Mouse (Mus musculus): ENCODE data around the gene Hypk. TPM values are rescaled to one million over a fixed set of nuclear protein-coding genes. Genes with fewer than 3 reads are reported as not detected.

The Hypk gene
- polyA plus RNA-seq, 1 experiment from 2014 or later: 97.4 TPM

GRCm38 (mm10) chr2:121425890-121426289 is 27.2 kb upstream of the Hypk start:
- Histone ChIP-seq H3K4me3 (no peak overlapping the region), H3K4me1 (replicated peaks) (no peaks in the 10 kb centered on the region), H3K36me3 (peaks cover 85% of the 10 kb centered on the region), H3K27me3 (replicated peaks) (no peaks in the 10 kb centered on the region), H3K4me2 (no peak overlapping the region), H3K9ac (no peak overlapping the region), H3K9me3 (replicated peaks) (no peaks in the 10 kb centered on the region), H3K27ac (ENCODE audit: poor library complexity, severe bottlenecking) (no peak overlapping the region)
- WGBS: 87% methylated on average over 2 of the region's 2 CpGs
- no peak for ATAC-seq (ENCODE audit: insufficient number of reproducible peaks, low FRiP score)

- Histone ChIP-seq H3K9ac (no peak overlapping the region), H3K27me3 (replicated peaks) (no peaks in the 10 kb centered on the region), H3K4me2 (no peak overlapping the region), H3K4me3 (no peak overlapping the region), H3K9me3 (replicated peaks) (no peaks in the 10 kb centered on the region), H3K4me1 (replicated peaks) (no peaks in the 10 kb centered on the region), H3K27ac (ENCODE audit: poor library complexity, severe bottlenecking) (no peak overlapping the region), H3K36me3 (peaks cover 93% of the 10 kb centered on the region)
- 98% methylated on average over 1 of the region's 1 CpGs for WGBS
- no peak for ATAC-seq (ENCODE audit: insufficient number of reproducible peaks, low FRiP score)
These were observed 18.2 kb upstream of the Hypk start for GRCm38 (mm10) chr2:121434854-121435253.

- H3K9me3 ChIP-seq (replicated peaks): no peaks in the 10 kb centered on the region
- peaks cover 12% of the 10 kb centered on the region; the same call in 1 of the 2 replicates for H3K27me3 ChIP-seq (replicated peaks)
- peaks cover 50% of the 10 kb centered on the region for H3K36me3 ChIP-seq
- H3K4me2 ChIP-seq: no peak overlapping the region
- H3K4me3 ChIP-seq: no peak overlapping the region
- no peak for ATAC-seq (ENCODE audit: insufficient number of reproducible peaks, low FRiP score)
- no peak overlapping the region for H3K9ac ChIP-seq
- H3K27ac ChIP-seq (ENCODE audit: poor library complexity, severe bottlenecking): no peak overlapping the region
- WGBS: 60% methylated on average over 4 of the region's 4 CpGs
- H3K4me1 ChIP-seq (replicated peaks): peaks cover 19% of the 10 kb centered on the region
These were observed 13.3 kb upstream of the Hypk start for GRCm38 (mm10) chr2:121439746-121440145.

GRCm38 (mm10) chr2:121440834-121441605 is 12.1 kb upstream of the Hypk start:
- Histone ChIP-seq H3K9ac (no peak overlapping the region), H3K9me3 (replicated peaks) (no peaks in the 10 kb centered on the region), H3K4me3 (no peak overlapping the region), H3K4me1 (replicated peaks) (peaks cover 19% of the 10 kb centered on the region), H3K27ac (ENCODE audit: poor library complexity, severe bottlenecking) (no peak overlapping the region), H3K4me2 (no peak overlapping the region), H3K36me3 (peaks cover 38% of the 10 kb centered on the region), H3K27me3 (replicated peaks) (peaks cover 12% of the 10 kb centered on the region; the same call in 1 of the 2 replicates)
- 44% methylated on average over 5 of the region's 5 CpGs for WGBS
- ATAC-seq (ENCODE audit: insufficient number of reproducible peaks, low FRiP score): no peak

GRCm38 (mm10) chr2:121441800-121442199 is 11.3 kb upstream of the Hypk start:
- Histone ChIP-seq H3K4me1 (replicated peaks) (peaks cover 19% of the 10 kb centered on the region), H3K4me3 (peak overlapping the region; percentile 59), H3K27me3 (replicated peaks) (peaks cover 12% of the 10 kb centered on the region; the same call in 1 of the 2 replicates), H3K36me3 (peaks cover 32% of the 10 kb centered on the region), H3K9ac (peak overlapping the region; percentile 63), H3K27ac (ENCODE audit: poor library complexity, severe bottlenecking) (no peak overlapping the region), H3K4me2 (peak overlapping the region; percentile 97), H3K9me3 (replicated peaks) (no peaks in the 10 kb centered on the region)
- WGBS: 7% methylated on average over 11 of the region's 11 CpGs
- no peak for ATAC-seq (ENCODE audit: insufficient number of reproducible peaks, low FRiP score)

GRCm38 (mm10) chr2:121442259-121443067 is 10.6 kb upstream of the Hypk start:
- Histone ChIP-seq H3K9me3 (replicated peaks) (no peaks in the 10 kb centered on the region), H3K27me3 (replicated peaks) (peaks cover 12% of the 10 kb centered on the region; the same call in 1 of the 2 replicates), H3K9ac (peak overlapping the region; percentile 63), H3K27ac (ENCODE audit: poor library complexity, severe bottlenecking) (no peak overlapping the region), H3K4me3 (peak overlapping the region; percentile 59), H3K36me3 (peaks cover 26% of the 10 kb centered on the region), H3K4me1 (replicated peaks) (peaks cover 20% of the 10 kb centered on the region), H3K4me2 (peak overlapping the region; percentile 97)
- peak; percentile 93 for ATAC-seq (ENCODE audit: insufficient number of reproducible peaks, low FRiP score)
- WGBS: 1% methylated on average over 30 of the region's 30 CpGs

GRCm38 (mm10) chr2:121443068-121443349 is 10.1 kb upstream of the Hypk start:
- Histone ChIP-seq H3K36me3 (peaks cover 20% of the 10 kb centered on the region), H3K27me3 (replicated peaks) (peaks cover 12% of the 10 kb centered on the region; the same call in 1 of the 2 replicates), H3K4me2 (peak overlapping the region; percentile 97), H3K9ac (peak overlapping the region; percentile 63), H3K4me1 (replicated peaks) (peaks cover 25% of the 10 kb centered on the region), H3K27ac (ENCODE audit: poor library complexity, severe bottlenecking) (no peak overlapping the region), H3K9me3 (replicated peaks) (no peaks in the 10 kb centered on the region), H3K4me3 (peak overlapping the region; percentile 59)
- no peak for ATAC-seq (ENCODE audit: insufficient number of reproducible peaks, low FRiP score)
- 18% methylated on average over 8 of the region's 8 CpGs for WGBS

- peak within 1 kb of the TSS; percentile 59; the same call in 1 of the 2 replicates for H3K4me3 ChIP-seq
- H3K4me2 ChIP-seq: peak within 1 kb of the TSS; percentile 97
- H3K36me3 ChIP-seq: peaks cover 9% of the 10 kb centered on the region
- no peak for ATAC-seq (ENCODE audit: insufficient number of reproducible peaks, low FRiP score)
- peaks cover 12% of the 10 kb centered on the region; the same call in 1 of the 2 replicates for H3K27me3 ChIP-seq (replicated peaks)
- no peaks in the 10 kb centered on the region for H3K9me3 ChIP-seq (replicated peaks)
- 84% methylated on average over 1 of the region's 1 CpGs for WGBS
- no peak within 1 kb of the TSS for H3K27ac ChIP-seq (ENCODE audit: poor library complexity, severe bottlenecking)
- no peak within 1 kb of the TSS for H3K9ac ChIP-seq
- peaks cover 27% of the 10 kb centered on the region for H3K4me1 ChIP-seq (replicated peaks)
These were observed 8.9 kb upstream of the Hypk start, which contains the start of gene Ell3 for GRCm38 (mm10) chr2:121444178-121444577. Gene Ell3, minus strand, starts transcription at chr2:121444278.

GRCm38 (mm10) chr2:121445117-121445516 is 8.0 kb upstream of the Hypk start:
- H3K4me1 ChIP-seq (replicated peaks): peaks cover 27% of the 10 kb centered on the region
- no peak overlapping the region for H3K4me3 ChIP-seq
- no peak overlapping the region for H3K9ac ChIP-seq
- no peaks in the 10 kb centered on the region for H3K36me3 ChIP-seq
- no peak for ATAC-seq (ENCODE audit: insufficient number of reproducible peaks, low FRiP score)
- H3K4me2 ChIP-seq: no peak overlapping the region
- H3K9me3 ChIP-seq (replicated peaks): no peaks in the 10 kb centered on the region
- peaks cover 12% of the 10 kb centered on the region; the same call in 1 of the 2 replicates for H3K27me3 ChIP-seq (replicated peaks)
- H3K27ac ChIP-seq (ENCODE audit: poor library complexity, severe bottlenecking): no peak overlapping the region
- 79% methylated on average over 3 of the region's 3 CpGs for WGBS

- no peaks in the 10 kb centered on the region for H3K9me3 ChIP-seq (replicated peaks)
- no peak for ATAC-seq (ENCODE audit: insufficient number of reproducible peaks, low FRiP score)
These were observed 6.6 kb upstream of the Hypk start for GRCm38 (mm10) chr2:121446506-121446905.

GRCm38 (mm10) chr2:121447006-121447405 is 6.1 kb upstream of the Hypk start:
- Histone ChIP-seq H3K27me3 (replicated peaks) (no peaks in the 10 kb centered on the region), H3K4me2 (no peak overlapping the region), H3K27ac (ENCODE audit: poor library complexity, severe bottlenecking) (no peak overlapping the region), H3K4me3 (no peak overlapping the region), H3K36me3 (peaks cover 9% of the 10 kb centered on the region), H3K9me3 (replicated peaks) (no peaks in the 10 kb centered on the region), H3K9ac (no peak overlapping the region), H3K4me1 (replicated peaks) (peaks cover 35% of the 10 kb centered on the region)
- no peak for ATAC-seq (ENCODE audit: insufficient number of reproducible peaks, low FRiP score)
- 88% methylated on average over 3 of the region's 3 CpGs for WGBS

More at GRCm38 (mm10) chr2:121446506-121446905, 6.6 kb upstream of the Hypk start:
- 84% methylated on average over 4 of the region's 4 CpGs for WGBS
- Histone ChIP-seq H3K27ac (ENCODE audit: poor library complexity, severe bottlenecking) (no peak overlapping the region), H3K4me2 (no peak overlapping the region), H3K4me1 (replicated peaks) (peaks cover 38% of the 10 kb centered on the region), H3K36me3 (peaks cover 7% of the 10 kb centered on the region), H3K4me3 (no peak overlapping the region), H3K9ac (no peak overlapping the region), H3K27me3 (replicated peaks) (0 out of 2 replicates have a peak, but pooled peaks cover 3% of the 10 kb centered on the region)
